Mouse (Mus musculus) liver, postnatal 0 days (tissue): Measurements from ENCODE around the gene Mthfd1. TPM values are rescaled to one million over a fixed set of nuclear protein-coding genes. Genes with fewer than 3 reads are reported as not detected.

Experiments
- ATAC-seq: fragments of 200-750 bp; cut with Nextera tagmentation; 2 replicates; pipeline ENCODE4 v1.8.0; 2017; ENCODE audit warnings: mild to moderate bottlenecking, moderate library complexity
- DNase-seq: peaks from one replicate; pipeline ENCODE4 v3.0.0-alpha.2; 2016
- H3K27ac ChIP-seq: fragments of 300-500 bp; sonication (generic); 2 replicates; pipeline ENCODE4 v1.5.1; 2014; ENCODE audit warnings: antibody characterized with exemption, moderate library complexity, mild to moderate bottlenecking, low read depth
- H3K27me3 ChIP-seq: fragments of 300-500 bp; sonication (generic); 2 replicates; pipeline ENCODE4 v1.6.1; 2014; ENCODE audit warnings: low read length, control low read depth, mixed read lengths; ENCODE audit not compliant: insufficient read depth
- H3K36me3 ChIP-seq: fragments of 300-500 bp; sonication (generic); replicated peaks from 2 replicates; pipeline ENCODE4 v1.6.1; 2014; ENCODE audit warnings: mild to moderate bottlenecking, control low read depth, low read length, moderate library complexity, mixed read lengths; ENCODE audit not compliant: insufficient read depth
- H3K4me1 ChIP-seq: fragments of 300-500 bp; sonication (generic); 2 replicates; pipeline ENCODE4 v1.6.1; 2014; ENCODE audit warnings: antibody characterized with exemption, mild to moderate bottlenecking, control low read depth; ENCODE audit not compliant: insufficient read depth
- H3K4me2 ChIP-seq: fragments of 300-500 bp; sonication (generic); 2 replicates; pipeline ENCODE4 v1.6.1; 2014; ENCODE audit warnings: low read depth, mild to moderate bottlenecking, low read length, moderate library complexity, mixed read lengths
- H3K4me3 ChIP-seq: fragments of 300-500 bp; sonication (generic); 2 replicates; pipeline ENCODE4 v1.5.1; 2014; ENCODE audit warnings: low read depth, low read length
- H3K9ac ChIP-seq: fragments of 300-500 bp; sonication (generic); replicated peaks from 2 replicates; pipeline ENCODE4 v1.6.1; 2014; ENCODE audit warnings: mild to moderate bottlenecking, moderate library complexity
- H3K9me3 ChIP-seq: fragments of 300-500 bp; sonication (generic); 2 replicates; pipeline ENCODE4 v1.6.1; 2016; ENCODE audit warnings: mild to moderate bottlenecking, control low read depth, low read length, mixed read lengths
- CTCF ChIP-seq: sonication (generic); IDR thresholded peaks from 2 replicates; pipeline ENCODE4 v1.5.1; 2016; ENCODE audit warnings: antibody characterized with exemption, low read depth
- EP300 ChIP-seq: IDR thresholded peaks from 2 replicates; pipeline ENCODE4 v1.6.1; 2016; ENCODE audit warnings: antibody characterized with exemption, low read depth, mild to moderate bottlenecking
- WGBS: fragments of 180-500 bp; shearing (Covaris S2); extraction: QIAGEN DNeasy Blood & Tissue Kit; methylation state at CpG from one replicate; pipeline ENCODE4 v1.1.7; 2014; ENCODE audit not compliant: insufficient replicate concordance; 5-methylcytosine and 5-hydroxymethylcytosine counted together
- polyA plus RNA-seq: library from polyadenylated mRNA; unstranded; fragments of >200 nt; fragmentation: Nextera tagmentation; extraction: Ambion mirVana; gene quantifications from 2 replicates; pipeline ENCODE4 v1.2.1, GENCODE M21; 2015

The Mthfd1 gene
- polyA plus RNA-seq, 1 experiment from 2014 or later: 63.0 TPM

DNA sequence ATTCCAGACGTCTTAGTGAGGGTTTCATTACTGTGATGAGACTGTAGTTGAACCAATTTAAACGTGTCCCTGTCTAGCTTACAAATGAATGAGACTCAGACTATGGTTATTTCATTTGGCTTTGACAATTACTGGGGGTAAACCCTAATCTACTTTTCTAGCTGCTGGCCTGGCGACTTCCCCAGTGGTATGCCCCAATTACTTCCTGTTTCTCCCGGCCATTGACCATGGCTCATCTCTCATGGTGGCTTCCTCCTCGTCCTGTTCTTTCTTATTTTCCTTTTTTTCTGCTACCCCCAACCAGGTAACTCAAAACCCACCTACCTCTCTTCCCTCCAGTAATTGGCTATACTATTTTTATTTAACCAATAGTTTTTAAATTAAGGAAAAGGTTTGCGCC lies 9.9 kb downstream of the Mthfd1 start:
- H3K9ac ChIP-seq: no peak overlapping the region; the same call in 1 of the 2 replicates
- TF ChIP-seq EP300: no peak
- no peak for TF ChIP-seq CTCF
- WGBS: 46% methylated on average over 6 of the region's 6 CpGs
- H3K4me1 ChIP-seq: peaks cover 25% of the 10 kb centered on the region
- no peak for DNase-seq
- no peak overlapping the region for H3K4me3 ChIP-seq
- H3K4me2 ChIP-seq: 0 out of 2 replicates have a peak overlapping the region, but pooled peaks have one; percentile 9
- H3K9me3 ChIP-seq: no peaks in the 10 kb centered on the region
- H3K36me3 ChIP-seq: peaks cover 2% of the 10 kb centered on the region; the same call in 1 of the 2 replicates
- ATAC-seq: no peak
- no peaks in the 10 kb centered on the region for H3K27me3 ChIP-seq
- peak overlapping the region; percentile 44; the same call in 1 of the 2 replicates for H3K27ac ChIP-seq

DNA sequence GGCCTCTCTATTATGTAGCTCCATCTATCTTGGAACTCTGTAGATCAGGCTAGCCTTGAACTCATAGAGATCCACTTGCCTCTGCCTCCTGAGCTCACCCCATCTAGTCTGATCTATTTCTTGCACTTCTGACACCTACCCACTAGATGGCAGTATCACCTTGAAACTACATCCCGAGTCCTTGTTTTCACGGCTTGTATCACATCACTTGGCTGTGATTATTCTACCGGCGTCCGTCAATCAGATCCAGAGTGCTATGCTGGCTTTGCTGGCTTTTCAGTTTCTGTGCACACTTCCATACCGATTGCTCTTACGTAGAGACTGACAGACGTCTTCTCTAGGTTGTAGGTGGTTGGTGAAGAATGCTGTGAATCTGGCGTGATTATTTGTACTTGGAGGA lies 11.8 kb downstream of the Mthfd1 start:
- Histone ChIP-seq H3K4me3 (no peak overlapping the region), H3K9me3 (no peaks in the 10 kb centered on the region), H3K27me3 (no peaks in the 10 kb centered on the region), H3K27ac (no peak overlapping the region), H3K9ac (no peak overlapping the region), H3K4me1 (peaks cover 27% of the 10 kb centered on the region), H3K36me3 (peaks cover 8% of the 10 kb centered on the region), H3K4me2 (no peak overlapping the region)
- peak; percentile 37 for DNase-seq
- TF ChIP-seq EP300 (no peak), CTCF (peak; percentile 87)
- WGBS: 54% methylated on average over 9 of the region's 9 CpGs
- ATAC-seq: peak; percentile 47

DNA sequence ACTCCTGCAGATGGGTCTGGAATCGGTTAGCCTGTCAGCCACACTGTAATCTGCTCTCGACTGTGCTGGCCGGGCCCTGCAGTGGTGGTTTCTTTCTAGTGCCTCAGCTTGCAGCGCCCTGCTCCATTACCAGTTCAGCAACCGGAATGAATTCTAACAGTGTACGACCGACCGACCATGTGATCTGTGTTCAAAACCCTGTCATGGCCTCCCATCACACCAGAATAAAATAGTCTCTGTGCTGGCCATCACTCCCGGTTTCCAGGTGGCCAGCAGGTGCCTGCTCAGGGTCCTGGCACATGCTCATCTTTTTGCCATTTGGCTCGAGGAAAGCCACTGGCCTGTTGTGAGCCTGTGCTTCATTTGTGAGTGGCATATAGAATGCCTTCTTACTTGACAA lies 13.6 kb downstream of the Mthfd1 start:
- no peak overlapping the region for H3K4me2 ChIP-seq
- H3K4me3 ChIP-seq: no peak overlapping the region
- no peak overlapping the region for H3K9ac ChIP-seq
- ATAC-seq (no peak), DNase-seq (no peak)
- peaks cover 10% of the 10 kb centered on the region for H3K36me3 ChIP-seq
- no peak for TF ChIP-seq CTCF
- no peak for TF ChIP-seq EP300
- H3K27me3 ChIP-seq: no peaks in the 10 kb centered on the region
- H3K9me3 ChIP-seq: no peaks in the 10 kb centered on the region
- 78% methylated on average over 10 of the region's 10 CpGs for WGBS
- H3K4me1 ChIP-seq: peaks cover 19% of the 10 kb centered on the region
- peak overlapping the region; percentile 49 for H3K27ac ChIP-seq

DNA sequence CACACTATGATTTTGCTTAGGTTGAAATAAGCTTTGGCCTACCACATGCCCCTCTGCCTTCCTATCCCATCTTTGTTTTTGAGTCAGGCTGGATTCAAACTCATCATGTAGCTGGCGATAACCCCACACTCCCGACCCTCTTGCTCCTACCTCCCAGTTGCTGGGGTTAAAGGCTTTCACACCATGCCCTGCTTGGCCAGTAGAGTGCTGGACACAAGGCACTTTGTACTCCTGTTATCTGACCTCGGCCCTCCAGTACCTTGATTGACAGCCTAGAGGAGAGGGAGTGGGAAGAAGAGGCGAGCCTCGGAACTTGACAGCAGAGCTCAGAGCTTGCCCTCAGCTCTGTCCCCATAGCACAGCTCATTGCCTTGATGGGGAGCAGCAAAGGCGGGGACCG lies 14.1 kb downstream of the Mthfd1 start:
- no peak for DNase-seq
- H3K27ac ChIP-seq: peak overlapping the region; percentile 49

GRCm38 (mm10) chr12:76271516-76271915 lies 16.4 kb downstream of the Mthfd1 start:
- H3K9me3 ChIP-seq: no peaks in the 10 kb centered on the region
- 66% methylated on average over 6 of the region's 6 CpGs for WGBS
- TF ChIP-seq CTCF (no peak), EP300 (no peak)
- no peak overlapping the region; the same call in 1 of the 2 replicates for H3K4me2 ChIP-seq
- peaks cover 8% of the 10 kb centered on the region for H3K36me3 ChIP-seq
- H3K4me3 ChIP-seq: no peak overlapping the region
- peak overlapping the region; percentile 88 for H3K27ac ChIP-seq
- peaks cover 12% of the 10 kb centered on the region; the same call in 1 of the 2 replicates for H3K4me1 ChIP-seq
- no peaks in the 10 kb centered on the region for H3K27me3 ChIP-seq
- DNase-seq: no peak
- ATAC-seq: peak; percentile 33
- H3K9ac ChIP-seq: no peak overlapping the region

More for the DNA sequence above, 14.1 kb downstream of the Mthfd1 start:
- peaks cover 10% of the 10 kb centered on the region for H3K36me3 ChIP-seq
- 50% methylated on average over 7 of the region's 7 CpGs for WGBS
- H3K4me1 ChIP-seq: peaks cover 20% of the 10 kb centered on the region; the same call in 1 of the 2 replicates
- no peak overlapping the region for H3K9ac ChIP-seq
- no peak for ATAC-seq
- no peaks in the 10 kb centered on the region for H3K9me3 ChIP-seq
- no peak overlapping the region for H3K4me2 ChIP-seq
- H3K4me3 ChIP-seq: no peak overlapping the region
- no peaks in the 10 kb centered on the region for H3K27me3 ChIP-seq
- no peak for TF ChIP-seq EP300
- TF ChIP-seq CTCF: no peak

DNA sequence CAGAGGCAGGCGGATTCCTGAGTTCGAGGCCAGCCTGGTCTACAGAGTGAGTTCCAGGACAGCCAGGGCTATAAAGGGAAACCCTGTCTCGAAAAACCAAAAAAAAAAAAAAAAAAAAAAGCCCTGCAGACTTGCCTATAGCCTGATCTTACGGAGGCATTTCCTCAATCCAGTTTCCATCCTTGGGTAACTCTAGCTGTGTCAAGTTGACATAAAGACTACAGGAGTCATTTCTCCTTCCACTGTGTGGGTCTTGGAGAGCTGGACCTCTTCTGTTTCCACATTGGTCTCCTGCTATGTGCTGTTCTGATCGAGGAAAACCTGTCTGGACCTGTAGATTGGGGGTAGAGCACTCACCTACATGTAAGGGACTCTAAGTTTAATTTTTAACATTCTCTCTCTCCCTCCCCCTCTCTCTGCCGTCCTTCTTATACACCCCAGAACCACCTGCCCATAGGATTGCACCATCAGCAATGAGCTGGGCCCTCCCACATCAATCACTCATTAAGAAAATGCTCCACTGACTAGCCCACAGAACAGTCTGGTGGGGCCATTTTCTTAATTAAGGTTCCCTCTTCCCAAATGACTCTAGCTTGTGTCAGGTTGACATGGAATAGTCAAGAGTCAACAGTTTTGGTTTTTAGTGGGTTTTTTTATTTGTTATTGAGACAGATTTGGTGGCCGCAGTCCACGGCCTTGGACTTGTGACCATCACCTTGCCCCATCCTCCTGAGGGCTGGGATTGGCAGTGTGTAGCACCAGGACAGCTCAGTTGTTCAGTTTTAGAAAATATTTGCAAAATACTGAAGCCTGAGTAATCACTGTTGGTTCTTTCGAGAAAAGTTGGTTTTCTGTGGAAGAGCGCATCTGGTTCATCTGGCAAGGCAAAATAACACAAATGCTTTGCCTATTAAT lies 17.8 kb downstream of the Mthfd1 start:
- peak; percentile 89 for ATAC-seq
- H3K9me3 ChIP-seq: no peaks in the 10 kb centered on the region
- TF ChIP-seq CTCF: no peak
- TF ChIP-seq EP300: peak; percentile 46; the same call in 1 of the 2 replicates
- no peak overlapping the region for H3K4me2 ChIP-seq
- no peak overlapping the region for H3K4me3 ChIP-seq
- peak; percentile 56 for DNase-seq
- H3K27ac ChIP-seq: peak overlapping the region; percentile 88
- peaks cover 12% of the 10 kb centered on the region; the same call in 1 of the 2 replicates for H3K4me1 ChIP-seq
- H3K9ac ChIP-seq: no peak overlapping the region
- no peaks in the 10 kb centered on the region for H3K27me3 ChIP-seq
- 58% methylated on average over 10 of the region's 10 CpGs for whole genome bisulfite sequencing
- peaks cover 8% of the 10 kb centered on the region; the same call in 1 of the 2 replicates for H3K36me3 ChIP-seq
